ENCODE assay signal across 7 mouse cellular contexts in genomic region chr7:128724761-128725160, GRCm38 (mm10). TPM values are rescaled to one million over a fixed set of nuclear protein-coding genes. Genes with fewer than 3 reads are reported as not detected.
DNase-seq lines count a peak whose midpoint lies in the region; ATAC-seq lines count a peak whose summit lies in the region.

No protein-coding gene starts in this region.

- ATAC-seq in activated CD4-positive, CD25-positive, alpha-beta regulatory T cell, adult 4 months, result peak; percentile 78
- ATAC-seq in common myeloid progenitor, adult 5-6 weeks (replicated peaks; ENCODE audit: low read depth, poor library complexity, severe bottlenecking), result peak; percentile 93

- DNase-seq in gastrocnemius, adult 8-10 months (ENCODE audit: low spot score in 2 of 2), result peak; percentile 27 to 30
- DNase-seq in hindlimb bud, embryonic 11.5 days (ENCODE audit: extremely low spot score, low read depth, low spot score), result peak; percentile 47
- peak; percentile 60 to 73 for DNase-seq in left cerebral cortex, adult 18-20 months (ENCODE audit: low spot score in 2 of 2)
- DNase-seq in lung, postnatal 25 days (ENCODE audit: low spot score), result peak; percentile 88
- DNase-seq in right cerebral cortex, adult 2 months (ENCODE audit: low spot score in 2 of 2), result peak; percentile 76 to 77

RNA-seq across cellular contexts. Expression of gene Mcmbp, which starts 15.5 kb away (rescaled TPM):
- 10 to 100 TPM; 64.4 to 86.7 TPM for polyA plus RNA-seq in activated CD4-positive, CD25-positive, alpha-beta regulatory T cell, adult 4 months (2017; shearing (Covaris generic))
- total RNA-seq in common myeloid progenitor, adult 5-6 weeks (2017), result 60.4 and 61.4 TPM in 2 replicates
- total RNA-seq in gastrocnemius, adult 8-10 months (2022), result 10 to 100 TPM; 14.2 to 16.2 (median 15.8) TPM
- total RNA-seq in left cerebral cortex, adult 18-20 months (2021), result 10 to 100 TPM; 22.8 to 25.3 TPM

RNA-seq across cellular contexts. Expression of gene Sec23ip, which starts 20.0 kb away (rescaled TPM):
- 10 to 100 TPM; 29.9 to 34.2 TPM for polyA plus RNA-seq in activated CD4-positive, CD25-positive, alpha-beta regulatory T cell, adult 4 months (2017; shearing (Covaris generic))
- 43.9 and 55.6 TPM in 2 replicates for total RNA-seq in common myeloid progenitor, adult 5-6 weeks (2017)
- 10 to 100 TPM; 17.2 to 20.0 (median 17.8) TPM for total RNA-seq in gastrocnemius, adult 8-10 months (2022)
- 10 to 100 TPM; 39.1 to 41.6 TPM for total RNA-seq in left cerebral cortex, adult 18-20 months (2021)

Comparison
In these comparisons a context has a peak if more than half of its experiments do, and no peak if none do; other contexts are left out.
1. Peak in every context shown above with its lines: DNase-seq and ATAC-seq.
2. DNase-seq: peak in every context shown above with its lines; median percentile 88 in lung, postnatal 25 days; 76 in right cerebral cortex, adult 2 months; 66 in left cerebral cortex, adult 18-20 months; 47 in hindlimb bud, embryonic 11.5 days; 28 in gastrocnemius, adult 8-10 months.